Mouse (Mus musculus) embryonic facial prominence, embryonic 14.5 days (tissue): ENCODE data around the gene Smyd3. TPM values are rescaled to one million over a fixed set of nuclear protein-coding genes. Genes with fewer than 3 reads are reported as not detected.

Source experiments
- ATAC-seq: fragments of 200-750 bp; cut with Nextera tagmentation; 2 replicates; pipeline ENCODE4 v1.8.0; 2017; ENCODE audit warnings: low read depth, moderate number of reproducible peaks, moderate TSS enrichment
- DNase-seq: peaks from one replicate; pipeline ENCODE4 v3.0.0-alpha.2; 2015; ENCODE audit warnings: low spot score
- H3K27ac ChIP-seq: fragments of 300-500 bp; sonication (generic); replicated peaks from 2 replicates; pipeline ENCODE4 v1.5.1; 2014; ENCODE audit warnings: low read depth, mild to moderate bottlenecking, low read length, moderate library complexity
- H3K27me3 ChIP-seq: fragments of 300-500 bp; sonication (generic); replicated peaks from 2 replicates; pipeline ENCODE4 v1.6.1; 2014; ENCODE audit warnings: low read length; ENCODE audit not compliant: control insufficient read depth, insufficient read depth
- H3K36me3 ChIP-seq: fragments of 300-500 bp; sonication (generic); 2 replicates; pipeline ENCODE4 v1.6.1; 2014; ENCODE audit warnings: low read length, mixed read lengths; ENCODE audit not compliant: control insufficient read depth, insufficient read depth
- H3K4me1 ChIP-seq: fragments of 300-500 bp; sonication (generic); 2 replicates; pipeline ENCODE4 v1.6.1; 2014; ENCODE audit warnings: antibody characterized with exemption, low read length; ENCODE audit not compliant: control insufficient read depth, insufficient read depth
- H3K4me2 ChIP-seq: fragments of 300-500 bp; sonication (generic); 2 replicates; pipeline ENCODE4 v1.6.1; 2014; ENCODE audit warnings: low read depth, mild to moderate bottlenecking, low read length, moderate library complexity, mixed read lengths
- H3K4me3 ChIP-seq: fragments of 300-500 bp; sonication (generic); 2 replicates; pipeline ENCODE4 v1.5.1; 2014; ENCODE audit warnings: low read depth, mild to moderate bottlenecking, low read length
- H3K9ac ChIP-seq: fragments of 300-500 bp; sonication (generic); 2 replicates; pipeline ENCODE4 v1.6.1; 2014; ENCODE audit warnings: low read depth, mild to moderate bottlenecking, low read length, moderate library complexity, mixed read lengths
- H3K9me3 ChIP-seq: fragments of 300-500 bp; sonication (generic); 2 replicates; pipeline ENCODE4 v1.6.1; 2016; ENCODE audit warnings: low read length; ENCODE audit not compliant: control insufficient read depth
- WGBS: fragments of 180-500 bp; shearing (Covaris S2); extraction: QIAGEN DNeasy Blood & Tissue Kit; methylation state at CpG from one replicate; pipeline ENCODE4 v1.1.7; 2014; 5-methylcytosine and 5-hydroxymethylcytosine counted together
- polyA plus RNA-seq: library from polyadenylated mRNA; unstranded; fragments of >200 nt; fragmentation: Nextera tagmentation; extraction: Ambion mirVana; gene quantifications from 2 replicates; pipeline ENCODE4 v1.2.1, GENCODE M21; 2014

Smyd3 gene
- polyA plus RNA-seq, 1 experiment from 2014 or later, result 16.7 TPM

GRCm38 (mm10) chr1:179217036-179217435 lies 300.8 kb downstream of the Smyd3 start:
- Histone ChIP-seq H3K4me1 (0 out of 2 replicates have a peak, but pooled peaks cover 12% of the 10 kb centered on the region), H3K27me3 (no peaks in the 10 kb centered on the region), H3K9me3 (no peaks in the 10 kb centered on the region), H3K4me3 (no peak overlapping the region), H3K4me2 (no peak overlapping the region), H3K27ac (no peak overlapping the region), H3K36me3 (no peaks in the 10 kb centered on the region), H3K9ac (no peak overlapping the region)
- WGBS, result 35% methylated on average over 4 of the region's 4 CpGs
- ATAC-seq, result no peak
- DNase-seq, result no peak

- no peaks in the 10 kb centered on the region for H3K9me3 ChIP-seq
- WGBS, result 86% methylated on average over 9 of the region's 9 CpGs
Observed at GRCm38 (mm10) chr1:179213381-179213780, 304.5 kb downstream of the Smyd3 start.

GRCm38 (mm10) chr1:179212295-179212694 lies 305.5 kb downstream of the Smyd3 start:
- H3K36me3 ChIP-seq, result no peaks in the 10 kb centered on the region
- H3K27me3 ChIP-seq, result no peaks in the 10 kb centered on the region
- 20% methylated on average over 7 of the region's 7 CpGs for WGBS
- H3K4me1 ChIP-seq, result 0 out of 2 replicates have a peak, but pooled peaks cover 12% of the 10 kb centered on the region
- no peaks in the 10 kb centered on the region for H3K9me3 ChIP-seq
- no peak overlapping the region; the same call in 1 of the 2 replicates for H3K27ac ChIP-seq
- H3K4me2 ChIP-seq, result no peak overlapping the region
- no peak overlapping the region for H3K9ac ChIP-seq
- no peak overlapping the region for H3K4me3 ChIP-seq
- DNase-seq (peak; percentile 42), ATAC-seq (0 out of 2 replicates have a peak, but pooled peaks have one; percentile 41)

More at GRCm38 (mm10) chr1:179213381-179213780, 304.5 kb downstream of the Smyd3 start:
- no peak overlapping the region for H3K4me2 ChIP-seq
- H3K9ac ChIP-seq, result no peak overlapping the region
- ATAC-seq (no peak), DNase-seq (no peak)
- no peaks in the 10 kb centered on the region for H3K36me3 ChIP-seq
- H3K4me1 ChIP-seq, result 0 out of 2 replicates have a peak, but pooled peaks cover 12% of the 10 kb centered on the region
- H3K27ac ChIP-seq, result no peak overlapping the region
- no peaks in the 10 kb centered on the region for H3K27me3 ChIP-seq
- H3K4me3 ChIP-seq, result no peak overlapping the region

GRCm38 (mm10) chr1:179211313-179211712 lies 306.5 kb downstream of the Smyd3 start:
- DNase-seq (peak; percentile 44), ATAC-seq (no peak)
- no peaks in the 10 kb centered on the region for H3K9me3 ChIP-seq
- no peaks in the 10 kb centered on the region for H3K36me3 ChIP-seq
- 0 out of 2 replicates have a peak, but pooled peaks cover 7% of the 10 kb centered on the region for H3K4me1 ChIP-seq
- 58% methylated on average over 4 of the region's 4 CpGs for WGBS
- no peak overlapping the region for H3K4me2 ChIP-seq
- H3K27me3 ChIP-seq, result no peaks in the 10 kb centered on the region
- H3K4me3 ChIP-seq, result no peak overlapping the region
- H3K27ac ChIP-seq, result no peak overlapping the region
- no peak overlapping the region for H3K9ac ChIP-seq

- no peak overlapping the region for H3K4me3 ChIP-seq
- 0 out of 2 replicates have a peak, but pooled peaks cover 4% of the 10 kb centered on the region for H3K4me1 ChIP-seq
- DNase-seq (no peak), ATAC-seq (no peak)
- WGBS, result 78% methylated on average over 12 of the region's 12 CpGs
- no peak overlapping the region for H3K4me2 ChIP-seq
- no peaks in the 10 kb centered on the region for H3K27me3 ChIP-seq
- H3K36me3 ChIP-seq, result no peaks in the 10 kb centered on the region
- H3K9ac ChIP-seq, result no peak overlapping the region
- H3K27ac ChIP-seq, result no peak overlapping the region
- H3K9me3 ChIP-seq, result no peaks in the 10 kb centered on the region
Observed at GRCm38 (mm10) chr1:179207846-179208595, 309.8 kb downstream of the Smyd3 start.

GRCm38 (mm10) chr1:179207180-179207741 lies 310.6 kb downstream of the Smyd3 start:
- DNase-seq (no peak), ATAC-seq (no peak)
- Histone ChIP-seq H3K27me3 (no peaks in the 10 kb centered on the region), H3K9me3 (no peaks in the 10 kb centered on the region), H3K36me3 (no peaks in the 10 kb centered on the region), H3K4me2 (no peak overlapping the region), H3K4me3 (no peak overlapping the region), H3K27ac (no peak overlapping the region), H3K9ac (no peak overlapping the region), H3K4me1 (peaks cover 5% of the 10 kb centered on the region)
- 76% methylated on average over 9 of the region's 9 CpGs for WGBS

- 65% methylated on average over 9 of the region's 9 CpGs for WGBS
- H3K4me3 ChIP-seq, result no peak overlapping the region
- DNase-seq, result no peak
- no peak overlapping the region for H3K9ac ChIP-seq
- H3K36me3 ChIP-seq, result no peaks in the 10 kb centered on the region
- no peaks in the 10 kb centered on the region for H3K27me3 ChIP-seq
- no peaks in the 10 kb centered on the region for H3K9me3 ChIP-seq
- peaks cover 27% of the 10 kb centered on the region for H3K4me1 ChIP-seq
- peak overlapping the region; percentile 84 for H3K27ac ChIP-seq
- no peak overlapping the region for H3K4me2 ChIP-seq
- ATAC-seq, result peak; percentile 44
Observed at GRCm38 (mm10) chr1:179198517-179199200, 319.2 kb downstream of the Smyd3 start.

- Histone ChIP-seq H3K27ac (peak overlapping the region; percentile 84), H3K4me2 (0 out of 2 replicates have a peak overlapping the region, but pooled peaks have one; percentile 5), H3K9me3 (no peaks in the 10 kb centered on the region), H3K36me3 (no peaks in the 10 kb centered on the region), H3K4me3 (no peak overlapping the region), H3K9ac (no peak overlapping the region), H3K4me1 (peaks cover 27% of the 10 kb centered on the region), H3K27me3 (no peaks in the 10 kb centered on the region)
- DNase-seq (peak; percentile 65), ATAC-seq (peak; percentile 47)
- 38% methylated on average over 11 of the region's 11 CpGs for WGBS
Observed at GRCm38 (mm10) chr1:179197821-179198516, 319.9 kb downstream of the Smyd3 start.
